ENCODE assay signal across 12 mouse cellular contexts in genomic region chr12:12685217-12685522, GRCm38 (mm10).
DNase-seq lines count a peak whose midpoint lies in the region; ATAC-seq and TF ChIP-seq lines count a peak whose summit lies in the region.
"Had no signal": no experiment of that assay in that cellular context is flagged by ENCODE, and none has a peak within 500 bp of the region (broad histone marks: within the 10 kb centered on the region; RNA-seq: fewer than 3 reads in every experiment).

No protein-coding gene starts in this region.

- H3K27ac ChIP-seq in heart, embryonic 15.5 days: no peak overlapping the region
- no peak overlapping the region for H3K27ac ChIP-seq in heart, adult 2 months
- H3K27ac ChIP-seq in midbrain, embryonic 11.5 days (ENCODE audit: low read depth, low read length): no peak overlapping the region
- no peak overlapping the region for H3K27ac ChIP-seq in midbrain, embryonic 16.5 days (ENCODE audit: low read length)
- peak overlapping the region; percentile 84 for H3K27ac ChIP-seq in forebrain, embryonic 16.5 days (ENCODE audit: low read length)

- no peak overlapping the region for H3K4me3 ChIP-seq in heart, embryonic 15.5 days
- no peak overlapping the region for H3K4me3 ChIP-seq in heart, adult 2 months
- no peak overlapping the region for H3K4me3 ChIP-seq in midbrain, embryonic 11.5 days (ENCODE audit: low read depth, low read length)
- H3K4me3 ChIP-seq in midbrain, embryonic 16.5 days (ENCODE audit: low read depth, low read length): no peak overlapping the region
- no peak overlapping the region for H3K4me3 ChIP-seq in forebrain, embryonic 16.5 days (replicated peaks; ENCODE audit: low read length)

- H3K79me2 ChIP-seq in heart, adult 2 months (replicated peaks; ENCODE audit: control insufficient read depth, insufficient read depth, low read length): no peaks in the 10 kb centered on the region

- TF ChIP-seq CTCF in heart, adult 2 months (IDR thresholded peaks at IDR 0.05): no peak

- WGBS in heart, embryonic 15.5 days: 43% methylated on average over 7 of the region's 7 CpGs
- 25% methylated on average over 7 of the region's 7 CpGs for WGBS in heart, adult 2 months
- WGBS in midbrain, embryonic 11.5 days: 66% methylated on average over 7 of the region's 7 CpGs
- WGBS in midbrain, embryonic 16.5 days: 50% methylated on average over 7 of the region's 7 CpGs
- 38% methylated on average over 7 of the region's 7 CpGs for WGBS in forebrain, embryonic 16.5 days

- peaks cover 34% of the 10 kb centered on the region for H3K4me1 ChIP-seq in heart, embryonic 15.5 days (replicated peaks)
- no peaks in the 10 kb centered on the region for H3K4me1 ChIP-seq in heart, adult 2 months (ENCODE audit: control insufficient read depth, insufficient read depth, low read length)
- H3K4me1 ChIP-seq in midbrain, embryonic 11.5 days (ENCODE audit: control insufficient read depth, insufficient read depth, low read length): peaks cover 35% of the 10 kb centered on the region
- H3K4me1 ChIP-seq in midbrain, embryonic 16.5 days (ENCODE audit: control insufficient read depth, insufficient read depth, low read length): peaks cover 25% of the 10 kb centered on the region
- peaks cover 34% of the 10 kb centered on the region for H3K4me1 ChIP-seq in forebrain, embryonic 16.5 days (replicated peaks; ENCODE audit: control insufficient read depth, insufficient read depth, low read length)

- H3K4me2 ChIP-seq in heart, embryonic 15.5 days: peak overlapping the region; percentile 29
- no peak overlapping the region for H3K4me2 ChIP-seq in midbrain, embryonic 11.5 days
- no peak overlapping the region for H3K4me2 ChIP-seq in midbrain, embryonic 16.5 days (ENCODE audit: low read length)
- peak overlapping the region; percentile 43 for H3K4me2 ChIP-seq in forebrain, embryonic 16.5 days (ENCODE audit: low read length)

- no peak for DNase-seq in heart, adult 2 months
- DNase-seq in midbrain, embryonic 11.5 days (ENCODE audit: low spot score, missing footprints): peak; percentile 92
- DNase-seq in liver: no peak
- DNase-seq in adrenal gland, postnatal 14 days: no peak
- DNase-seq: adrenal gland, adult 8-10 months; lung, adult 18-20 months; spleen, adult 18-20 months; thymus, adult 2 months had no signal

- intact Hi-C loops in heart, adult 2 months (cut with DNase I): no loop called here

- no peak overlapping the region for H3K9ac ChIP-seq in heart, embryonic 15.5 days
- H3K9ac ChIP-seq in heart, adult 2 months (ENCODE audit: low read depth, low read length): no peak overlapping the region
- no peak overlapping the region for H3K9ac ChIP-seq in midbrain, embryonic 11.5 days (ENCODE audit: low read length)
- no peak overlapping the region for H3K9ac ChIP-seq in midbrain, embryonic 16.5 days (ENCODE audit: low read depth, low read length)
- H3K9ac ChIP-seq in forebrain, embryonic 16.5 days (replicated peaks; ENCODE audit: low read depth, low read length): no peak overlapping the region

- H3K9me3 ChIP-seq in heart, embryonic 15.5 days (replicated peaks): no peaks in the 10 kb centered on the region
- H3K9me3 ChIP-seq in midbrain, embryonic 11.5 days (ENCODE audit: control insufficient read depth, low read length): no peaks in the 10 kb centered on the region
- no peaks in the 10 kb centered on the region for H3K9me3 ChIP-seq in midbrain, embryonic 16.5 days (replicated peaks; ENCODE audit: control insufficient read depth, low read length, poor library complexity, severe bottlenecking)
- no peaks in the 10 kb centered on the region for H3K9me3 ChIP-seq in forebrain, embryonic 16.5 days (ENCODE audit: control insufficient read depth, low read length)

- no peak for ATAC-seq in heart, embryonic 15.5 days (replicated peaks; ENCODE audit: insufficient number of reproducible peaks, insufficient read depth, low FRiP score, low read depth)
- no peak for ATAC-seq in midbrain, embryonic 11.5 days (ENCODE audit: low FRiP score)
- ATAC-seq in midbrain, embryonic 16.5 days: no peak
- ATAC-seq in forebrain, embryonic 16.5 days: no peak; the same call in 1 of the 2 replicates
- ATAC-seq in monocyte, adult 5-6 weeks (replicated peaks; ENCODE audit: insufficient number of reproducible peaks, low FRiP score, low TSS enrichment, poor library complexity, severe bottlenecking): no peak

- no peaks in the 10 kb centered on the region for H3K36me3 ChIP-seq in heart, embryonic 15.5 days
- no peaks in the 10 kb centered on the region for H3K36me3 ChIP-seq in heart, adult 2 months (ENCODE audit: control insufficient read depth, insufficient read depth, low read length)
- H3K36me3 ChIP-seq in midbrain, embryonic 11.5 days (ENCODE audit: control insufficient read depth, insufficient read depth, low read length): no peaks in the 10 kb centered on the region
- no peaks in the 10 kb centered on the region for H3K36me3 ChIP-seq in midbrain, embryonic 16.5 days (ENCODE audit: control insufficient read depth, insufficient read depth, low read length)
- H3K36me3 ChIP-seq in forebrain, embryonic 16.5 days (ENCODE audit: control insufficient read depth, insufficient read depth): no peaks in the 10 kb centered on the region

- no peak for TF ChIP-seq EP300 in heart, adult 2 months (IDR thresholded peaks at IDR 0.05; ENCODE audit: insufficient read depth, low read depth, low read length)

- no peaks in the 10 kb centered on the region for H3K27me3 ChIP-seq in heart, embryonic 15.5 days
- no peaks in the 10 kb centered on the region for H3K27me3 ChIP-seq in heart, adult 2 months (ENCODE audit: control insufficient read depth, insufficient read depth, low read length)
- no peaks in the 10 kb centered on the region for H3K27me3 ChIP-seq in midbrain, embryonic 11.5 days (ENCODE audit: control insufficient read depth, insufficient read depth, low read length)
- no peaks in the 10 kb centered on the region for H3K27me3 ChIP-seq in midbrain, embryonic 16.5 days (ENCODE audit: control insufficient read depth, insufficient read depth, low read depth, low read length)
- no peaks in the 10 kb centered on the region for H3K27me3 ChIP-seq in forebrain, embryonic 16.5 days (replicated peaks; ENCODE audit: control insufficient read depth, insufficient read depth, low read length)

- no peak for TF ChIP-seq POLR2A in heart, adult 2 months (IDR thresholded peaks at IDR 0.05; ENCODE audit: insufficient read depth, low read depth, low read length)

Comparison
In these comparisons a context has a peak if more than half of its experiments do, and no peak if none do; other contexts are left out.
1. H3K4me2 ChIP-seq: peak in heart, embryonic 15.5 days (single experiment) and forebrain, embryonic 16.5 days (single experiment); none in midbrain, embryonic 11.5 days (single experiment) and midbrain, embryonic 16.5 days (single experiment).